ENCODE assay signal across 9 mouse cellular contexts in genomic region chr3:9402836-9403235, GRCm38 (mm10).
DNase-seq lines count a peak whose midpoint lies in the region; ATAC-seq and TF ChIP-seq lines count a peak whose summit lies in the region.
"Had no signal": no experiment of that assay in that cellular context is flagged by ENCODE, and none has a peak within 500 bp of the region (broad histone marks: within the 10 kb centered on the region; RNA-seq: fewer than 3 reads in every experiment).

No protein-coding gene starts in this region.

- H3K27me3 ChIP-seq in forebrain, embryonic 14.5 days (replicated peaks; ENCODE audit: control insufficient read depth, insufficient read depth, low read length), result no peaks in the 10 kb centered on the region
- no peaks in the 10 kb centered on the region for H3K27me3 ChIP-seq in forebrain, embryonic 11.5 days (ENCODE audit: control insufficient read depth, insufficient read depth, low read length)
- no peaks in the 10 kb centered on the region for H3K27me3 ChIP-seq in forebrain, postnatal 0 days (ENCODE audit: insufficient read depth, low read length)
- no peaks in the 10 kb centered on the region for H3K27me3 ChIP-seq in liver, adult 2 months (ENCODE audit: control insufficient read depth, insufficient read depth, low read length)
- no peaks in the 10 kb centered on the region for H3K27me3 ChIP-seq in intestine, embryonic 16.5 days (replicated peaks; ENCODE audit: control insufficient read depth, insufficient read depth, low read length)
- H3K27me3 ChIP-seq: heart, embryonic 15.5 days had no signal

- ATAC-seq in forebrain, embryonic 14.5 days, result no peak
- ATAC-seq in forebrain, embryonic 11.5 days (replicated peaks; ENCODE audit: low FRiP score), result no peak
- peak; percentile 79 for ATAC-seq in forebrain, postnatal 0 days
- ATAC-seq in intestine, embryonic 16.5 days, result no peak

- DNase-seq in forebrain, embryonic 14.5 days (ENCODE audit: low spot score), result peak; percentile 81
- DNase-seq in forebrain, embryonic 11.5 days (ENCODE audit: low spot score), result no peak
- peak; percentile 67 for DNase-seq in CD4-positive, CD25-positive, alpha-beta regulatory T cell, adult 2 months (ENCODE audit: low read depth, low spot score)
- peak; percentile 62 for DNase-seq in forebrain, postnatal 0 days
- DNase-seq in liver, adult 2 months (ENCODE audit: extremely low read depth, low read depth, low spot score), result peak; percentile 16
- DNase-seq in natural killer cell, adult 2 months (ENCODE audit: low spot score in 2 of 2), result peak; percentile 32 to 42
- no peak for DNase-seq in cerebellum, adult 18-20 months

- TF ChIP-seq POLR2A in liver, adult 2 months (IDR thresholded peaks at IDR 0.05; ENCODE audit: extremely low read depth, insufficient read depth, low read length), result no peak

- no peak for TF ChIP-seq CTCF in forebrain, postnatal 0 days (IDR thresholded peaks at IDR 0.05; ENCODE audit: low read depth)
- TF ChIP-seq CTCF in liver, adult 2 months (IDR thresholded peaks at IDR 0.05; ENCODE audit: low read depth, low read length), result no peak

- H3K4me2 ChIP-seq in forebrain, embryonic 14.5 days (ENCODE audit: low read length), result no peak overlapping the region
- no peak overlapping the region for H3K4me2 ChIP-seq in forebrain, embryonic 11.5 days (ENCODE audit: low read depth, low read length, severe bottlenecking)
- no peak overlapping the region for H3K4me2 ChIP-seq in forebrain, postnatal 0 days (ENCODE audit: low read depth)
- H3K4me2 ChIP-seq in intestine, embryonic 16.5 days (ENCODE audit: low read depth, low read length), result no peak overlapping the region
- H3K4me2 ChIP-seq: heart, embryonic 15.5 days had no signal

- H3K79me2 ChIP-seq in liver, adult 2 months (ENCODE audit: control insufficient read depth, insufficient read depth, low read length), result no peaks in the 10 kb centered on the region

- H3K36me3 ChIP-seq in forebrain, embryonic 14.5 days (ENCODE audit: control insufficient read depth, insufficient read depth, low read length), result no peaks in the 10 kb centered on the region
- H3K36me3 ChIP-seq in forebrain, embryonic 11.5 days (ENCODE audit: control insufficient read depth, insufficient read depth, low read length), result no peaks in the 10 kb centered on the region
- H3K36me3 ChIP-seq in forebrain, postnatal 0 days (ENCODE audit: insufficient read depth), result no peaks in the 10 kb centered on the region
- no peaks in the 10 kb centered on the region for H3K36me3 ChIP-seq in liver, adult 2 months (ENCODE audit: control insufficient read depth, insufficient read depth, low read length)
- no peaks in the 10 kb centered on the region for H3K36me3 ChIP-seq in intestine, embryonic 16.5 days (ENCODE audit: control insufficient read depth, insufficient read depth, low read length)
- H3K36me3 ChIP-seq: heart, embryonic 15.5 days had no signal

- no peak overlapping the region for H3K27ac ChIP-seq in forebrain, embryonic 14.5 days (ENCODE audit: low read depth, low read length)
- no peak overlapping the region for H3K27ac ChIP-seq in forebrain, embryonic 11.5 days (ENCODE audit: low read depth, low read length)
- no peak overlapping the region for H3K27ac ChIP-seq in forebrain, postnatal 0 days (ENCODE audit: low read depth, low read length)
- no peak overlapping the region for H3K27ac ChIP-seq in liver, adult 2 months (replicated peaks; ENCODE audit: insufficient read depth, low read depth, low read length)
- H3K27ac ChIP-seq in intestine, embryonic 16.5 days (ENCODE audit: low read length), result no peak overlapping the region

- H3K9me3 ChIP-seq in forebrain, embryonic 14.5 days (replicated peaks; ENCODE audit: control insufficient read depth, low read length), result no peaks in the 10 kb centered on the region
- no peaks in the 10 kb centered on the region for H3K9me3 ChIP-seq in forebrain, embryonic 11.5 days (ENCODE audit: control insufficient read depth, low read length)
- H3K9me3 ChIP-seq in forebrain, postnatal 0 days (ENCODE audit: low read length), result no peaks in the 10 kb centered on the region
- no peaks in the 10 kb centered on the region for H3K9me3 ChIP-seq in intestine, embryonic 16.5 days (ENCODE audit: control insufficient read depth, low read length)
- H3K9me3 ChIP-seq: heart, embryonic 15.5 days had no signal

- no peak overlapping the region for H3K4me3 ChIP-seq in forebrain, embryonic 14.5 days (ENCODE audit: low read depth, low read length)
- no peak overlapping the region for H3K4me3 ChIP-seq in forebrain, embryonic 11.5 days (ENCODE audit: low read depth, low read length)
- H3K4me3 ChIP-seq in forebrain, postnatal 0 days (ENCODE audit: low read depth, low read length), result no peak overlapping the region
- no peak overlapping the region for H3K4me3 ChIP-seq in liver, adult 2 months (ENCODE audit: insufficient read depth, low read depth, low read length)
- H3K4me3 ChIP-seq in intestine, embryonic 16.5 days (ENCODE audit: low read length), result no peak overlapping the region
- H3K4me3 ChIP-seq: heart, embryonic 15.5 days had no signal

- H3K4me1 ChIP-seq in forebrain, embryonic 14.5 days (ENCODE audit: control insufficient read depth, insufficient read depth, low read length), result peaks cover 19% of the 10 kb centered on the region
- H3K4me1 ChIP-seq in forebrain, embryonic 11.5 days (replicated peaks; ENCODE audit: control insufficient read depth, insufficient read depth, low read length), result 0 out of 2 replicates have a peak, but pooled peaks cover 2% of the 10 kb centered on the region
- peaks cover 11% of the 10 kb centered on the region for H3K4me1 ChIP-seq in forebrain, postnatal 0 days (ENCODE audit: insufficient read depth)
- H3K4me1 ChIP-seq in liver, adult 2 months (ENCODE audit: control insufficient read depth, insufficient read depth, low read length), result peaks cover 5% of the 10 kb centered on the region; the same call in 1 of the 2 replicates
- H3K4me1 ChIP-seq in intestine, embryonic 16.5 days (ENCODE audit: control insufficient read depth, insufficient read depth, low read length), result no peaks in the 10 kb centered on the region

- H3K9ac ChIP-seq in forebrain, embryonic 14.5 days (ENCODE audit: low read length), result no peak overlapping the region
- no peak overlapping the region for H3K9ac ChIP-seq in forebrain, embryonic 11.5 days (ENCODE audit: low read length)
- no peak overlapping the region for H3K9ac ChIP-seq in forebrain, postnatal 0 days
- no peak overlapping the region for H3K9ac ChIP-seq in liver, adult 2 months (ENCODE audit: low read depth, low read length)
- H3K9ac ChIP-seq in intestine, embryonic 16.5 days (ENCODE audit: low read depth, low read length), result no peak overlapping the region
- H3K9ac ChIP-seq: heart, embryonic 15.5 days had no signal

- WGBS in forebrain, embryonic 14.5 days, result 25% methylated on average over 5 of the region's 5 CpGs
- WGBS in forebrain, embryonic 11.5 days, result 66% methylated on average over 5 of the region's 5 CpGs
- 16% methylated on average over 5 of the region's 5 CpGs for WGBS in forebrain, postnatal 0 days
- WGBS in liver, adult 2 months, result 56% methylated on average over 5 of the region's 5 CpGs
- WGBS in intestine, embryonic 16.5 days, result 42% methylated on average over 5 of the region's 5 CpGs

Comparison
In these comparisons a context has a peak if more than half of its experiments do, and no peak if none do; other contexts are left out.
1. DNase-seq: peak in forebrain, embryonic 14.5 days (single experiment), CD4-positive, CD25-positive, alpha-beta regulatory T cell, adult 2 months (single experiment), forebrain, postnatal 0 days (single experiment), liver, adult 2 months (single experiment) and natural killer cell, adult 2 months (2 of 2); none in forebrain, embryonic 11.5 days (single experiment) and cerebellum, adult 18-20 months (0 of 2).